Mouse (Mus musculus) liver, adult 2 months (tissue): ENCODE measurements around the gene Dact3.

Experiments used
- CTCF ChIP-seq: fragments of 200-500 bp; IDR thresholded peaks from 2 replicates; pipeline ENCODE4 v1.5.1; 2011; ENCODE audit warnings: low read depth, low read length, control low read depth
- POLR2A ChIP-seq: fragments of 200-500 bp; IDR thresholded peaks from 2 replicates; pipeline ENCODE4 v1.6.1; 2011; ENCODE audit warnings: low read length, control low read depth; ENCODE audit not compliant: insufficient read depth; ENCODE audit errors: extremely low read depth

- TF ChIP-seq POLR2A (no peak), CTCF (no peak)
Measured at GRCm38 (mm10) chr7:16890536-16890935, 15.4 kb downstream of the Dact3 start.
